Mouse (Mus musculus) embryonic facial prominence, embryonic 13.5 days (tissue): ENCODE measurements around the gene 4933407L21Rik. TPM values are rescaled to one million over a fixed set of nuclear protein-coding genes. Genes with fewer than 3 reads are reported as not detected.
A peak's percentile ranks its signal among the peaks of the same experiment; 100 is the strongest.

Experiments
- ATAC-seq: fragments of 200-750 bp; cut with Nextera tagmentation; 2 replicates; pipeline ENCODE4 v1.8.0; 2017; ENCODE audit warnings: low read depth; ENCODE audit not compliant: insufficient number of reproducible peaks, insufficient read depth, low FRiP score, low TSS enrichment
- H3K27ac ChIP-seq: fragments of 300-500 bp; sonication (generic); 2 replicates; pipeline ENCODE4 v1.5.1; 2015; ENCODE audit warnings: moderate library complexity, mild to moderate bottlenecking, inconsistent platforms
- H3K27me3 ChIP-seq: fragments of 300-500 bp; sonication (generic); 2 replicates; pipeline ENCODE4 v1.6.1; 2015; ENCODE audit warnings: mild to moderate bottlenecking, inconsistent platforms
- H3K36me3 ChIP-seq: fragments of 300-500 bp; sonication (generic); 2 replicates; pipeline ENCODE4 v1.6.1; 2015; ENCODE audit warnings: mild to moderate bottlenecking, inconsistent platforms
- H3K4me1 ChIP-seq: fragments of 300-500 bp; sonication (generic); 2 replicates; pipeline ENCODE4 v1.6.1; 2015; ENCODE audit warnings: inconsistent platforms
- H3K4me2 ChIP-seq: fragments of 300-500 bp; sonication (generic); 2 replicates; pipeline ENCODE4 v1.6.1; 2015; ENCODE audit warnings: moderate library complexity, mild to moderate bottlenecking, inconsistent platforms
- H3K4me3 ChIP-seq: fragments of 300-500 bp; sonication (generic); 2 replicates; pipeline ENCODE4 v1.5.1; 2015; ENCODE audit warnings: mild to moderate bottlenecking, inconsistent platforms
- H3K9ac ChIP-seq: fragments of 300-500 bp; sonication (generic); 2 replicates; pipeline ENCODE4 v1.6.1; 2015; ENCODE audit warnings: mild to moderate bottlenecking, inconsistent platforms
- H3K9me3 ChIP-seq: fragments of 300-500 bp; sonication (generic); 2 replicates; pipeline ENCODE4 v1.6.1; 2016; ENCODE audit warnings: inconsistent platforms
- WGBS: fragments of 180-500 bp; shearing (Covaris S2); methylation state at CpG from one replicate; pipeline ENCODE4 v1.1.7; 2015; ENCODE audit warnings: mixed read lengths; 5-methylcytosine and 5-hydroxymethylcytosine counted together
- polyA plus RNA-seq: library from polyadenylated mRNA; unstranded; fragments of >200 nt; fragmentation: Nextera tagmentation; extraction: Ambion mirVana; gene quantifications from 2 replicates; pipeline ENCODE4 v1.2.1, GENCODE M21; 2015

4933407L21Rik gene
- polyA plus RNA-seq, 1 experiment from 2014 or later = 0.39 TPM

DNA sequence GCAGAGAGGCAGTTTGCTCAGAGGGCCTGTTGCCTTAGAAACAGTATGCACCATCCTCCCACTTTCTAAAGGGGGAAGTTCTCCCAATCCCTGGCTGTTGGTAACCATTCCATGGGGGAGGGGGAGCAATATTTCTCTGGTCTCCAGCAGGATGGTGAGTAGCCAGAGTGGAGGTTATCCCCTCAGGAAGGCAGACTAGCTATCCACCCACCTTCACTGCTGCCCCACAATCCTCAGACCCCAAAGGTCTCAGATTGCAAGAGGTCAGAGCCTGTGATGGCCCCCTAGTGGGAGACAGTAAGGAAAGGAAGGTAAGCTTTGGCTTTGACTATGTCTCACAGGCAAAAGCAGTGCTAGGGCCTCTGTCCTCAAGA lies 28.9 kb upstream of the 4933407L21Rik start:
- H3K27me3 ChIP-seq = no peaks in the 10 kb centered on the region
- H3K4me3 ChIP-seq = no peak overlapping the region
- peaks cover 17% of the 10 kb centered on the region for H3K36me3 ChIP-seq
- H3K9ac ChIP-seq = no peak overlapping the region
- no peak for ATAC-seq
- peak overlapping the region; percentile 82; the same call in 1 of the 2 replicates for H3K4me2 ChIP-seq
- H3K9me3 ChIP-seq = no peaks in the 10 kb centered on the region
- H3K27ac ChIP-seq = peak overlapping the region; percentile 73
- H3K4me1 ChIP-seq = peaks cover 68% of the 10 kb centered on the region

DNA sequence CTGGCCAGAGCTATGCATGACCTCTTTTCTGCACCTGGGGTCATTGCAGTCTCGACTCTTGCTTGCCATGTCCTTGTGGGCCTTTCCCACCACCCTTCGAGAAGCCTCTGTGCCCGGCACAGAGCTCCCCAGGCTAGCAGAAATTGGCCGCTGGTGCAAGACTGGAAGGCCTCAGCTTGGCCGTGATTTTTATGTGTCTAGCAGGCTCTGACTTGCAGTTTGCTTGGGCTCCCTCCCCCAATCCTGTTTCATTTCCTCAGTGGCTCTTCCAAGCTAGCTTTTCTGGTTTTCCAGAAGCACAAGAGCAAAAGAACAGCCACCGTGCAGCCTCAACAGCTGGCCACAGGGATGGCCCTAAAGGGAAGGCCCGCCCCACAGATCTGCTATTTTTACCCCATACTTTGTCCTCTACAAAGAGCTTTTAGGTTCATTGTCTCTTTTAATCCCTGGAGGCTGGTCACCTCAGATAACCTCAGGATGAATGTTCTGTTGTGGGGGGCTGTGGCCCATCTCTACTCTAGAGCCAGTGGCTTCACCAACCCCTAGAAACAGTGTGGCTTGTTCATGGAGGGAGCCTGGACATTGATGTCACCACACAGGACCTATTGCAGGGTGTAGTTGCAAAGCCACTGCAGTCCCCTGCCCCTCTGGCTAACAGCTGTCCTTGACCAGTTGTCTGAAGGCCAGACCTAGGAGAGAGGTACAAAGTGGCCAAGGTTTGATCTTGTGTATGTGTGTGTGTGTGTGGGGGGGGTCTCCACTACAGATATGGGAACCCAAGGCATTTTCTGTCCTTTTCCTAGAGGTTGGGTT lies 27.6 kb upstream of the 4933407L21Rik start:
- Histone ChIP-seq H3K4me2 (no peak overlapping the region), H3K27me3 (no peaks in the 10 kb centered on the region), H3K4me1 (peaks cover 66% of the 10 kb centered on the region), H3K9me3 (no peaks in the 10 kb centered on the region), H3K27ac (peak overlapping the region; percentile 60; the same call in 1 of the 2 replicates), H3K36me3 (peaks cover 31% of the 10 kb centered on the region), H3K9ac (no peak overlapping the region), H3K4me3 (no peak overlapping the region)
- ATAC-seq = no peak
- 65% methylated on average over 7 of the region's 7 CpGs for WGBS

DNA sequence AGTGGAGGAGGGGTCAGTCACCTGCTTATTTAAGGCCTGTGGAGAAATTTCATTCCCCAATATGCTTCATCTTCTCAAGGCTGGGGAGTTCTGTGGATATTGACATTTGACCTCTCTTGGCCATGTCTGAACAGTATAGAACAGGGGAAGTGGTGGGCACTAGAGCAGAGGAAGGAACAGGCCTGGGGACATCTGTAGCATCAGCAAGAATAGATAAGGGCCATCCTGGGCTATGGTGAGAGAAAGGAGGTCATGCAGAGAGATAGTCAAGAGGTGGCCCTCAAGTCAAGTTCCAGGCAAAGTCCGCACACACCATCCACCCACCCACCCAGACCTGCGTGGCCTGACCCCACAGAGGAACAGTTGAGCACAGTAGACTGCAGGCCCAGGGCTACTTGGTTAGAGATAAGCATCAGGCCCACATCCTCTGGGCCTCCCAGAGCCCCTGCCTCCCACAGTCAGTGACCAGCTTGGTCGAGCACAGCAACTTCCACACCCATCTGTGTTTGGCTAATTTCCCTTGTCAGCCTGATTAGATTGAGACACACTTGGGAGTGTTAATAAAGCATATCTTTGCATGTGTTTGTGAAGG lies 26.7 kb upstream of the 4933407L21Rik start:
- H3K27ac ChIP-seq = no peak overlapping the region

GRCm38 (mm10) chr1:85902108-85902561 lies 26.1 kb upstream of the 4933407L21Rik start:
- no peak for ATAC-seq
- WGBS = 58% methylated on average over 7 of the region's 7 CpGs
- peaks cover 45% of the 10 kb centered on the region for H3K36me3 ChIP-seq

More for the DNA sequence above, 26.7 kb upstream of the 4933407L21Rik start:
- Histone ChIP-seq H3K27me3 (no peaks in the 10 kb centered on the region), H3K4me2 (no peak overlapping the region), H3K9me3 (no peaks in the 10 kb centered on the region), H3K36me3 (peaks cover 40% of the 10 kb centered on the region), H3K4me3 (no peak overlapping the region), H3K4me1 (peaks cover 57% of the 10 kb centered on the region), H3K9ac (no peak overlapping the region)
- no peak for ATAC-seq
- WGBS = 68% methylated on average over 3 of the region's 3 CpGs

GRCm38 (mm10) chr1:85906892-85907291 lies 21.4 kb upstream of the 4933407L21Rik start:
- ATAC-seq = no peak
- Histone ChIP-seq H3K4me2 (no peak overlapping the region), H3K9ac (no peak overlapping the region), H3K9me3 (no peaks in the 10 kb centered on the region), H3K27me3 (no peaks in the 10 kb centered on the region), H3K36me3 (peaks cover 77% of the 10 kb centered on the region), H3K4me1 (peaks cover 4% of the 10 kb centered on the region), H3K27ac (no peak overlapping the region), H3K4me3 (no peak overlapping the region)
- WGBS = 94% methylated on average over 12 of the region's 12 CpGs

More at GRCm38 (mm10) chr1:85902108-85902561, 26.1 kb upstream of the 4933407L21Rik start:
- Histone ChIP-seq H3K27ac (no peak overlapping the region), H3K4me3 (no peak overlapping the region), H3K4me1 (peaks cover 52% of the 10 kb centered on the region), H3K9me3 (no peaks in the 10 kb centered on the region), H3K27me3 (no peaks in the 10 kb centered on the region), H3K9ac (no peak overlapping the region), H3K4me2 (no peak overlapping the region)

GRCm38 (mm10) chr1:85908754-85909590 lies 19.3 kb upstream of the 4933407L21Rik start:
- Histone ChIP-seq H3K4me3 (no peak overlapping the region), H3K9ac (no peak overlapping the region), H3K4me1 (no peaks in the 10 kb centered on the region), H3K9me3 (no peaks in the 10 kb centered on the region), H3K27me3 (no peaks in the 10 kb centered on the region), H3K27ac (no peak overlapping the region), H3K4me2 (no peak overlapping the region), H3K36me3 (peaks cover 64% of the 10 kb centered on the region)
- 66% methylated on average over 13 of the region's 13 CpGs for WGBS
- no peak for ATAC-seq

- no peak for ATAC-seq
- no peak overlapping the region for H3K27ac ChIP-seq
- no peaks in the 10 kb centered on the region for H3K27me3 ChIP-seq
- no peak overlapping the region for H3K4me2 ChIP-seq
- H3K9me3 ChIP-seq = no peaks in the 10 kb centered on the region
- H3K9ac ChIP-seq = no peak overlapping the region
- peaks cover 21% of the 10 kb centered on the region for H3K36me3 ChIP-seq
- 90% methylated on average over 7 of the region's 7 CpGs for WGBS
- no peak overlapping the region for H3K4me3 ChIP-seq
- 0 out of 2 replicates have a peak, but pooled peaks cover 5% of the 10 kb centered on the region for H3K4me1 ChIP-seq
Observed at GRCm38 (mm10) chr1:85913078-85913755, 15.1 kb upstream of the 4933407L21Rik start.

- Histone ChIP-seq H3K36me3 (0 out of 2 replicates have a peak, but pooled peaks cover 2% of the 10 kb centered on the region), H3K4me1 (0 out of 2 replicates have a peak, but pooled peaks cover 5% of the 10 kb centered on the region), H3K27me3 (no peaks in the 10 kb centered on the region), H3K27ac (no peak overlapping the region), H3K9me3 (no peaks in the 10 kb centered on the region), H3K4me2 (no peak overlapping the region), H3K4me3 (no peak overlapping the region), H3K9ac (no peak overlapping the region)
- ATAC-seq = no peak
Observed at GRCm38 (mm10) chr1:85915890-85916289, 12.4 kb upstream of the 4933407L21Rik start.

- Histone ChIP-seq H3K27me3 (no peaks in the 10 kb centered on the region), H3K4me2 (no peak overlapping the region), H3K4me3 (no peak overlapping the region), H3K9ac (no peak overlapping the region), H3K9me3 (no peaks in the 10 kb centered on the region), H3K36me3 (no peaks in the 10 kb centered on the region), H3K4me1 (0 out of 2 replicates have a peak, but pooled peaks cover 5% of the 10 kb centered on the region), H3K27ac (no peak overlapping the region)
- no peak for ATAC-seq
- WGBS = 41% methylated on average over 4 of the region's 4 CpGs
Observed at GRCm38 (mm10) chr1:85916830-85917450, 11.3 kb upstream of the 4933407L21Rik start.

- peaks cover 7% of the 10 kb centered on the region; the same call in 1 of the 2 replicates for H3K4me1 ChIP-seq
- no peak overlapping the region for H3K9ac ChIP-seq
- no peaks in the 10 kb centered on the region for H3K27me3 ChIP-seq
- H3K36me3 ChIP-seq = no peaks in the 10 kb centered on the region
- H3K4me2 ChIP-seq = no peak overlapping the region
- H3K4me3 ChIP-seq = no peak overlapping the region
- no peaks in the 10 kb centered on the region for H3K9me3 ChIP-seq
- no peak overlapping the region for H3K27ac ChIP-seq
- ATAC-seq = no peak
- 68% methylated on average over 7 of the region's 7 CpGs for WGBS
Observed at GRCm38 (mm10) chr1:85919621-85920020, 8.7 kb upstream of the 4933407L21Rik start.
